Mouse (Mus musculus): ENCODE results near the gene Hormad1. TPM values are rescaled to one million over a fixed set of nuclear protein-coding genes. Genes with fewer than 3 reads are reported as not detected.
"Not testable (repeated sequence)": the region's sequence is repeated elsewhere in the genome, so short reads cannot be mapped to it uniquely, and the experiment has no call there.

The Hormad1 gene
- polyA plus RNA-seq, 1 experiment from 2014 or later = not detected

- no peak overlapping the region for H3K4me3 ChIP-seq
- H3K36me3 ChIP-seq = no peaks in the 10 kb centered on the region
- 88% methylated on average over 1 of the region's 1 CpGs for WGBS
- H3K9ac ChIP-seq = no peak overlapping the region
- H3K4me2 ChIP-seq = no peak overlapping the region
- no peaks in the 10 kb centered on the region for H3K27me3 ChIP-seq
- ATAC-seq (ENCODE audit: low read depth) = no peak
- H3K9me3 ChIP-seq = no peaks in the 10 kb centered on the region
- H3K4me1 ChIP-seq (replicated peaks) = no peaks in the 10 kb centered on the region
- no peak overlapping the region for H3K27ac ChIP-seq (replicated peaks)
Observed at GRCm38 (mm10) chr3:95531025-95531424, 28.5 kb upstream of the Hormad1 start.

GRCm38 (mm10) chr3:95533364-95533763, 26.1 kb upstream of the Hormad1 start:
- no peak overlapping the region for H3K4me3 ChIP-seq
- no peak overlapping the region for H3K9ac ChIP-seq
- H3K4me1 ChIP-seq (replicated peaks) = no peaks in the 10 kb centered on the region
- H3K9me3 ChIP-seq = no peaks in the 10 kb centered on the region
- H3K27ac ChIP-seq (replicated peaks) = no peak overlapping the region
- H3K27me3 ChIP-seq = no peaks in the 10 kb centered on the region
- no peaks in the 10 kb centered on the region for H3K36me3 ChIP-seq
- no peak overlapping the region for H3K4me2 ChIP-seq
- 93% methylated on average over 5 of the region's 5 CpGs for WGBS
- no peak for ATAC-seq (ENCODE audit: low read depth)

GRCm38 (mm10) chr3:95534927-95535326, 24.6 kb upstream of the Hormad1 start:
- Histone ChIP-seq H3K9ac (no peak overlapping the region), H3K4me3 (no peak overlapping the region), H3K27ac (replicated peaks) (no peak overlapping the region), H3K9me3 (no peaks in the 10 kb centered on the region), H3K36me3 (no peaks in the 10 kb centered on the region), H3K4me1 (replicated peaks) (no peaks in the 10 kb centered on the region), H3K27me3 (no peaks in the 10 kb centered on the region), H3K4me2 (no peak overlapping the region)
- 85% methylated on average over 1 of the region's 1 CpGs for WGBS
- no peak for ATAC-seq (ENCODE audit: low read depth)

GRCm38 (mm10) chr3:95538936-95539335, 20.5 kb upstream of the Hormad1 start:
- Histone ChIP-seq H3K27me3 (no peaks in the 10 kb centered on the region), H3K9ac (no peak overlapping the region), H3K4me1 (replicated peaks) (no peaks in the 10 kb centered on the region), H3K9me3 (no peaks in the 10 kb centered on the region), H3K4me2 (no peak overlapping the region), H3K4me3 (no peak overlapping the region), H3K36me3 (no peaks in the 10 kb centered on the region), H3K27ac (replicated peaks) (no peak overlapping the region)
- 90% methylated on average over 10 of the region's 10 CpGs for WGBS
- no peak for ATAC-seq (ENCODE audit: low read depth)

- Histone ChIP-seq H3K4me3 (no peak overlapping the region), H3K27me3 (no peaks in the 10 kb centered on the region), H3K4me1 (replicated peaks) (no peaks in the 10 kb centered on the region), H3K27ac (replicated peaks) (no peak overlapping the region), H3K36me3 (no peaks in the 10 kb centered on the region), H3K4me2 (no peak overlapping the region), H3K9ac (no peak overlapping the region), H3K9me3 (no peaks in the 10 kb centered on the region)
- 94% methylated on average over 4 of the region's 4 CpGs for WGBS
- no peak for ATAC-seq (ENCODE audit: low read depth)
Observed at GRCm38 (mm10) chr3:95539837-95540236, 19.6 kb upstream of the Hormad1 start.

- H3K9ac ChIP-seq; H3K9me3 ChIP-seq; H3K4me1 ChIP-seq (replicated peaks); H3K4me3 ChIP-seq; H3K27me3 ChIP-seq; ATAC-seq (ENCODE audit: low read depth); H3K4me2 ChIP-seq; H3K36me3 ChIP-seq; H3K27ac ChIP-seq (replicated peaks): not testable (repeated sequence)
- WGBS = 89% methylated on average over 2 of the region's 2 CpGs
Observed at GRCm38 (mm10) chr3:95541186-95541585, 18.3 kb upstream of the Hormad1 start.

- no peak overlapping the region for H3K27ac ChIP-seq (replicated peaks)
- no peak overlapping the region for H3K4me2 ChIP-seq
- H3K27me3 ChIP-seq = no peaks in the 10 kb centered on the region
- no peak overlapping the region for H3K9ac ChIP-seq
- no peaks in the 10 kb centered on the region for H3K9me3 ChIP-seq
- no peak for ATAC-seq (ENCODE audit: low read depth)
- no peaks in the 10 kb centered on the region for H3K36me3 ChIP-seq
- no peak overlapping the region for H3K4me3 ChIP-seq
- H3K4me1 ChIP-seq (replicated peaks) = no peaks in the 10 kb centered on the region
Observed at GRCm38 (mm10) chr3:95542171-95542570, 17.3 kb upstream of the Hormad1 start.

GRCm38 (mm10) chr3:95542981-95543380, 16.5 kb upstream of the Hormad1 start:
- WGBS = 76% methylated on average over 7 of the region's 7 CpGs
- no peaks in the 10 kb centered on the region for H3K36me3 ChIP-seq
- H3K9me3 ChIP-seq = no peaks in the 10 kb centered on the region
- H3K4me2 ChIP-seq = no peak overlapping the region
- H3K27ac ChIP-seq (replicated peaks) = no peak overlapping the region
- no peak overlapping the region for H3K9ac ChIP-seq
- ATAC-seq (ENCODE audit: low read depth) = no peak
- no peak overlapping the region for H3K4me3 ChIP-seq
- H3K27me3 ChIP-seq = no peaks in the 10 kb centered on the region
- H3K4me1 ChIP-seq (replicated peaks) = no peaks in the 10 kb centered on the region

- Histone ChIP-seq H3K9ac (no peak overlapping the region), H3K36me3 (no peaks in the 10 kb centered on the region), H3K27me3 (no peaks in the 10 kb centered on the region), H3K9me3 (no peaks in the 10 kb centered on the region), H3K4me2 (no peak overlapping the region), H3K4me1 (replicated peaks) (no peaks in the 10 kb centered on the region), H3K4me3 (no peak overlapping the region), H3K27ac (replicated peaks) (no peak overlapping the region)
- WGBS = 59% methylated on average over 1 of the region's 1 CpGs
- ATAC-seq (ENCODE audit: low read depth) = no peak
Observed at GRCm38 (mm10) chr3:95550176-95550575, 9.3 kb upstream of the Hormad1 start.

- H3K9me3 ChIP-seq = no peaks in the 10 kb centered on the region
- no peaks in the 10 kb centered on the region for H3K4me1 ChIP-seq (replicated peaks)
- H3K9ac ChIP-seq = no peak overlapping the region
- H3K27me3 ChIP-seq = no peaks in the 10 kb centered on the region
- no peak overlapping the region for H3K4me2 ChIP-seq
- no peak overlapping the region for H3K4me3 ChIP-seq
- WGBS = 55% methylated on average over 3 of the region's 3 CpGs
- no peak for ATAC-seq (ENCODE audit: low read depth)
- no peaks in the 10 kb centered on the region for H3K36me3 ChIP-seq
- no peak overlapping the region for H3K27ac ChIP-seq (replicated peaks)
Observed at GRCm38 (mm10) chr3:95553986-95554385, 5.5 kb upstream of the Hormad1 start.

- Histone ChIP-seq H3K9me3 (no peaks in the 10 kb centered on the region), H3K27me3 (no peaks in the 10 kb centered on the region), H3K4me3 (no peak overlapping the region), H3K36me3 (no peaks in the 10 kb centered on the region), H3K9ac (no peak overlapping the region), H3K4me1 (replicated peaks) (no peaks in the 10 kb centered on the region), H3K4me2 (no peak overlapping the region), H3K27ac (replicated peaks) (no peak overlapping the region)
- ATAC-seq (ENCODE audit: low read depth) = no peak
- WGBS = 93% methylated on average over 3 of the region's 3 CpGs
Observed at GRCm38 (mm10) chr3:95560738-95561137, 1.3 kb downstream of the Hormad1 start.

GRCm38 (mm10) chr3:95561826-95562225, 2.3 kb downstream of the Hormad1 start:
- no peak for ATAC-seq (ENCODE audit: low read depth)
- WGBS = 82% methylated on average over 2 of the region's 2 CpGs

GRCm38 (mm10) chr3:95569585-95569984, 10.1 kb downstream of the Hormad1 start:
- H3K4me3 ChIP-seq = no peak overlapping the region
- no peak overlapping the region for H3K27ac ChIP-seq (replicated peaks)
- no peaks in the 10 kb centered on the region for H3K36me3 ChIP-seq
- H3K4me2 ChIP-seq = no peak overlapping the region
- no peaks in the 10 kb centered on the region for H3K4me1 ChIP-seq (replicated peaks)
- no peak overlapping the region for H3K9ac ChIP-seq
- 90% methylated on average over 3 of the region's 3 CpGs for WGBS
- no peak for ATAC-seq (ENCODE audit: low read depth)
- no peaks in the 10 kb centered on the region for H3K27me3 ChIP-seq
- no peaks in the 10 kb centered on the region for H3K9me3 ChIP-seq

More at GRCm38 (mm10) chr3:95561826-95562225, 2.3 kb downstream of the Hormad1 start:
- H3K4me2 ChIP-seq = no peak overlapping the region
- no peaks in the 10 kb centered on the region for H3K9me3 ChIP-seq
- H3K36me3 ChIP-seq = no peaks in the 10 kb centered on the region
- no peak overlapping the region for H3K9ac ChIP-seq
- no peaks in the 10 kb centered on the region for H3K27me3 ChIP-seq
- no peak overlapping the region for H3K27ac ChIP-seq (replicated peaks)
- no peak overlapping the region for H3K4me3 ChIP-seq
- no peaks in the 10 kb centered on the region for H3K4me1 ChIP-seq (replicated peaks)
